Mouse (Mus musculus) adrenal gland, postnatal 25 days (tissue): ENCODE measurements around the gene Pcp4. TPM values are rescaled to one million over a fixed set of nuclear protein-coding genes. Genes with fewer than 3 reads are reported as not detected.
A peak's percentile ranks its signal among the peaks of the same experiment; 100 is the strongest.
"Not testable (repeated sequence)": the region's sequence is repeated elsewhere in the genome, so short reads cannot be mapped to it uniquely, and the experiment has no call there.

Source experiments
- DNase-seq: peaks from one replicate; pipeline ENCODE4 v3.0.0; 2021; ENCODE audit warnings: mixed read lengths
- long read RNA-seq: library from polyadenylated mRNA; stranded (forward); transcript quantifications from one replicate; pipeline ENCODE4 v2.0.0, GENCODE M21; 2021
- total RNA-seq: library from RNA; stranded (reverse); gene quantifications from 2 replicates; pipeline ENCODE4 v1.2.3, GENCODE M21; 2021

The Pcp4 gene
- total RNA-seq: 9.7 and 12.9 TPM in 2 replicates
- long read RNA-seq, transcript Pcp4-201 (3 exons, 641 nt): major isoform, 7 of 7 reads
- long read RNA-seq, partial matches to known transcripts: 0 of 7 reads
- long read RNA-seq, other reads (novel, unspliced or antisense): 0 of 7 reads

GRCm38 (mm10) chr16:96467445-96467844, at the start of gene Pcp4:
Gene Pcp4 (plus strand): TSS chr16:96467606.
- peak; percentile 74 for DNase-seq

GRCm38 (mm10) chr16:96425044-96425443, 42.4 kb upstream of the Pcp4 start:
- DNase-seq: no peak

- DNase-seq: no peak
Observed at GRCm38 (mm10) chr16:96426671-96427070, 40.7 kb upstream of the Pcp4 start.

DNA sequence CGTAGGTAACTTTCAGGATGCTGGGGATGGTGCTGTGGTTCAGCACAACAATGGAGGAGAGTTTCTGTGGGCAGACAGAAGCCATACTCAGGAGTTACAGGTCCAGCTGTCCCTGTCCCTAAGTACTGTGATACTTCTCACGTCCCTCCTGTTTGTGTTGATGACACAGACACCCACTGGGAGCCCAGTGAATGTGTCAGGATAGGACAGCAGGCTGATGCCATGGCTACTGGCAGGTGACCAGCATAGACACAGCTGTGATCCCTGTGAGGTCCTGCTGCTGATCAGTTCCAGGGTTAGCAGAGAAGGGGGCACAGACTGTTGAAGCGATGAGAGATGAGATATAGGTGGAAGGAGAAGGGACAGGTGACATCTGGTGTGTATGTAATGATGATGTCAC, 38.4 kb upstream of the Pcp4 start:
- DNase-seq: no peak

GRCm38 (mm10) chr16:96433266-96433665, 34.1 kb upstream of the Pcp4 start:
- no peak for DNase-seq

GRCm38 (mm10) chr16:96434024-96434785, 33.2 kb upstream of the Pcp4 start:
- DNase-seq: no peak

DNA sequence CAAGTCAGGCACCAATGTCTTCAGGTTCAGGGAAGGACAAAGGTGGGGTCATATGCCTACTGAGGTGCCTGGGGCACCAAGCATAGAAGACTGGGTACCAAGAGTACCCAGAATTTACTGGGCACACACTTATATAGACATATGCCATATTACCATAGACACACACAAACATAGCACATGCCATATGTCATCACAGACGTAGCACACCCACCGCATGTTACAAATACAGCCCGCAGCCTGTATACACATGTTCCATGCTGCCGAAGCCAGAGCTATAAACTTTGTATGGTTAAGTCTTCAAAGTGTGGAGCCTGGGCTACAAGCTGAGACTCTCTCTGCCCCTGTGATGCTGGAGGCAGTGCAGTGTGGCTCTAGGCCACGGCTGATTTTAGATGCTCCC, 28.5 kb upstream of the Pcp4 start:
- no peak for DNase-seq

DNA sequence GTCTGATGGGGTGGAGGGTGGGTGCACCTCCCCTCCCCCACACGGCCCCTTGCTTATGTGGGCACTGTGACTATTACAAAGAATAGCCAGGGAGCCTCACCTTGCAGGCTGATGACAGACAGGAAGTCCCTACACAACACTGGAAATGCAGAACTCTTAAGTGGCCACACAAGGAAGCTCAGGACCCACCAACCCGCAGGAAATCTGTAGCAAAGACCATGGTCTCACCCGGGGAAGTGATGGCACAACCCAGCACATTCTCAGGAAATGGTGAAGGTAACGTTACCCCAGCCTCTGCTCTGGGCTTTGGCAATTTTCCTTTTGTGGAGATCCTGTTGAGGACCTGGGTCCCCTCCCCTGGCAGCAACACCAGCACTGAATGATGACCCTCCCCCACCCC, 27.7 kb upstream of the Pcp4 start:
- no peak for DNase-seq

DNA sequence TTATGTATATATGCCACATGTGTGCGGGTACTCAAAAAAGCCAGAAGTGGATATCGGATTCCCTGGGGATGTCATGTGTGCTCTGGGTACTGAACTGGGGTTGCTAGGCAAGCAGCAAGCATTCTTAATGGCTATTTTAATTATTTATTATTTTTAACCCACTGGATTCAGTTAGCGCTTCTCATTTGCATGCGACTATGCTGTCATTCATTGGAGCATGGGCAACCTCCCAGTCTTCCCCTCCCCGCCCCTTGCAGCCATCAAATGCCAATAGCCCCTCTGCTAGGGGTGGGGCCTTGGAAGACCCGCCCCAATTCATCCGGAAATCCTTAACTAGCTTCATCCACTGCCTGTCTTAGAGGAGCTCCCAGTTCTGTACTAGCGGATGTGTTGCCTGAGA, 26.5 kb upstream of the Pcp4 start:
- DNase-seq: no peak

GRCm38 (mm10) chr16:96441826-96442225, 25.6 kb upstream of the Pcp4 start:
- no peak for DNase-seq

GRCm38 (mm10) chr16:96443468-96443867, 23.9 kb upstream of the Pcp4 start, which contains the start of gene Itgb2l:
Gene Itgb2l (minus strand): TSS chr16:96443619.
- DNase-seq: no peak

- DNase-seq: not testable (repeated sequence)
Observed at GRCm38 (mm10) chr16:96450871-96451270, 16.5 kb upstream of the Pcp4 start.

- DNase-seq: no peak
Observed at GRCm38 (mm10) chr16:96454086-96454485, 13.3 kb upstream of the Pcp4 start.

- DNase-seq: no peak
Observed at GRCm38 (mm10) chr16:96457612-96458011, 9.8 kb upstream of the Pcp4 start.

GRCm38 (mm10) chr16:96459356-96459755, 8.1 kb upstream of the Pcp4 start:
- DNase-seq: no peak

DNA sequence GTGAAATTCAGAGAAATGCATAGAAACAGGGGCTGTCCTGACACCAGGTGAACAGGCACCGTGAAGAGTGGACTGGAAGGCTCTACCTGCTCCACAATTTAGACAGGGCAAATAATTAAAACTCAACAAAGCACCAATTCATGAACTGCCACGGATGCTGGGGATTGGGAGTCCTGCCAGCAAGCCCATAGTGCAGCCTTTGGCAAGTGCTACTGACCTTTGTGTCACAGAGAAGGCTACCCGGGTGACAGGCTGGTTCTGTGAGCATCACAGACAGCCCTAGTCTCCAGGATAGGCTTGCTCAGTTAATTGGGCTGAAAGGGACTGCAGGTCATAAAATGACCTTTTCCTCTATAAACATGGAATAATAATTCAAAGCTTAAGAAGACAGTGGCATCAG, 6.6 kb upstream of the Pcp4 start:
- DNase-seq: no peak

DNA sequence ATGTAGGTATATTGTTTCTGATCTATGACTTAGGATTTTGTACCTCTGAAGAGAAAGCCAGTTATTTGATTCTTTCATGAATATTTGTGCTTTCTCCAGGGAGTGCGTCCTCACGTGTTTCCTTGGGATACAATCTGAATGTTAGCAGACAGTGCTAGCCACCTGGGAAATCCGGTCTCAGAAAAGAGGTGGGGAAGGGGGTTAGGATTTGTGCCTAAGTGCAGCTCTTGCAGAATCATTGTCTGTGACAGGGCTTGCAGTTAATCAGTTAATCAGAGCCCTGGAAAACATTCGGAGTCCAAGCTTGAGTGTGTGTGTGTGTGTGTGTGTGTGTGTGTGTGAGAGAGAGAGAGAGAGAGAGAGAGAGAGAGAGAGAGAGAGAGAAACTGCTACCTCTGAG, 605 bp downstream of the Pcp4 start:
- DNase-seq: no peak

DNA sequence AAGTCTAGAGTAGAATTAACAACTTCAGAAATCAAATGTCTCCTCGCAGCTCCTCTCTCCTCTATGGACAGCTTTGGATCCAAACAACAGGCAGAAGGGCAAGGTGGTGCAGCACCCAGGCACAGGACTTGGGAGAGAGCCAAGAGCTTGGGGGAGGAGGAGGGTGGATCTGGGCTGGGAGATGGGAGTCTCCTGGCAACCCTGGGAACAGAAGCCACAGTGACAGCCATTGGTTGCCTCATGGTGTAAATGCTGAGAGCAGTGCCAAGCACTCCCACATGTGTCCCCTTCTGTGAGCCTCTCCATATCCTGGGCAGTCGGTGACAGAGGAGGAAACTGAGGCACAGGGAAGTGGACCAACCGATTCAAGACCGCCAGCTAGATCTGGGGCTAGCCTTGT, 1.3 kb downstream of the Pcp4 start:
- DNase-seq: peak; percentile 33

- DNase-seq: no peak
Observed at GRCm38 (mm10) chr16:96469640-96470039, 2.2 kb downstream of the Pcp4 start.

DNA sequence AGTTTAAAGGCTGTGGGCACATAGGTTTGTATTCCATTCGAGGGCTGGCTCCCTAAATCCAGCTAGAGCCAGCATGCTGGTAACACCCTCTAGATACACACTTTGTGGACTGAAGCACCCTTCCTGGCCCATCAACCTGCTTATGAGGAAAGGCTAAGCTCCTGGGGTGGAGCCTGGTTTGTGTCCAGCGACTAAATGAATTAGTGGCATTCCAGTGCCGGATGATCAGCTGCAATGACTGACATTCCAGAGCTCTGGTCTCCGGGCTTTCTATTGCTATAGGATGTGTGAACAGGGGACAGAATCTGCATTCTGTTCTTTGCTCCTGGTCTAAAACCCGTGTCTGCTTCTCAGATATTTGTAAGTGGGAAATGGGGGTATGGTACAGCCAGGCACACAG, 5.0 kb downstream of the Pcp4 start:
- no peak for DNase-seq

- no peak for DNase-seq
Observed at GRCm38 (mm10) chr16:96472816-96473215, 5.4 kb downstream of the Pcp4 start.

DNA sequence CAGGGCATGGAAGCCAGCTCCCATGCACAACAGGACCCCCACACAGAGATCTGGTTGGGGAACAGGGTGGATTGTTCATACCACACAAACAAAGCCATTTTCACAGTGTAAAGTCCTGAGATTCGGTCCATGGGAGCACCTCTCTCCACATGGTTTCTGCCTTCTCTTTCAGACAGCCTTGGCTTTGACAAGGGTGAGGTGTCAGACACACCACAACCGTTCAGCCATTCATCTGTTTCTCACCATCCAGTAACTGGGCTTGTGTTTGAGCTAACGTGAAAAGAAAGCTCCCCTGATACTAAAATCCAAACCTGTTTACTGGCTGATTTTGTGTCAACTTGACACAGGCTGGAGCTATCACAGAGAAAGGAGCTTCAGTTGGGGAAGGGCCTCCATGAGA, 6.8 kb downstream of the Pcp4 start:
- DNase-seq: no peak

DNA sequence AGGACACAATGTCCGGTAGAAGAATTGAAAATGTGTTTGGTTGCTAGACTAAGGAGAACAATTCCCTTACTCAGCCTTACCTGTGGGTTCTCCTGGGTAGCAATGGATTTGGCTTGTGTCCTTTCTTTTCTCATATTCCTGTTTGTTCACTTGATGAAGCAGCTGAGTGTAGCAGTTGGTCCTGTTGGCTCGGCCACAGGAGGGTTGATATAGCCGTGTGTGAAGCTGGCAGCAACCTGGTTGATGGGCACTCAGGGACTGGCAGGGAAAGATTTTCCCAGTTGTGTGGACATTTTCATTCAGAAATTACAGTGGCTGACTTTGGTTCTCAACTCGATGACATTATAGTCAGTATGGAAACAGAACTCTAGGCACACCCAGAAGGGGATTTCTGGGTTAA, 14.4 kb downstream of the Pcp4 start:
- no peak for DNase-seq

DNA sequence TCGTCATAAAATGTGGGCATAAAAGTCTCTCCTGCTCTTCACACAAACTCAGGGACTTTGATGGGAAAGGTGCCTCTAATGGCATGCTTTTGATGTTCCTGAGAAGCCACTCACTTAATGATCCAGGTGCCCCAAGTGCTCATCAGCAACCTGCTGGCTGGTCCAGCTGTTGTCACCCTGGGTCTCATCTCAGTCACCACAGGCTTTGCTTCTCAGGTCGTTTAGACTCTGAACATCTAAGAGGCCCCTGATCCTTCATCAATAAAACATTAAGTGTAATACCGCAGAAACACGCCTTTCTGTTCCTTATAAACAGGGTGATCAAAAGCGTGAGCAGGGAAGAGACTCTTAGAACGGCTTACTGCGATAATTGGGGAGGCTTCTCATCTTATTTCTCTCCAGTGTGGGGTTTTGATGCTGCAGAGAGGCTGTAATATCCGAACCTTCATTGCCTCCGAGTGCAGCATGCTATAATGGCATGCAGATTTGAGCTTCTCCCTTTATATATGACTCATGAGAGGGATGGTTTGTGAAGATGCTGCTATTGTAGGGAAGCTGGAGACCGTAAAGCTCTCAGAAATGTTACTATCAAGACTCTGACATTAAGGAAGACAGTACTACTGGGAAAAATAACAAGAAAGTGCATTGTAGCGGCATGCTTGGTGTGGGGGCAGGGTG, 19.7 kb downstream of the Pcp4 start:
- no peak for DNase-seq
